Mouse (Mus musculus) CH12.LX (cell line): ENCODE measurements around the gene Mbd5.

Experiments
- CTCF ChIP-seq, 2 experiments: IDR thresholded peaks in 1 of 2; conservative IDR thresholded peaks in 1 of 2; 2 replicates each; pipeline ENCODE4 v1.5.1; 2011 to 2012; ENCODE audit warnings: low read depth in 2 of 2, low read length in 2 of 2, improper control_type of control experiment in 1 of 2, inconsistent platforms in 1 of 2, mild to moderate bottlenecking in 1 of 2, moderate library complexity in 1 of 2
- ELF1 ChIP-seq: IDR thresholded peaks from 2 replicates; pipeline ENCODE4 v1.6.1; 2014; ENCODE audit warnings: low read depth, mild to moderate bottlenecking, inconsistent platforms, low read length, improper control_type of control experiment
- MAX ChIP-seq: IDR thresholded peaks from 2 replicates; pipeline ENCODE4 v1.6.1; 2011; ENCODE audit warnings: low read length, improper control_type of control experiment
- MYC ChIP-seq: IDR thresholded peaks from 2 replicates; pipeline ENCODE4 v1.6.1; 2011; ENCODE audit warnings: low read depth, mild to moderate bottlenecking, improper control_type of control experiment, low read length
- POLR2A ChIP-seq: IDR thresholded peaks from 2 replicates; pipeline ENCODE4 v1.6.1; 2011; ENCODE audit warnings: low read depth, mild to moderate bottlenecking, improper control_type of control experiment, low read length
- POLR2AphosphoS2 ChIP-seq: IDR thresholded peaks from 2 replicates; pipeline ENCODE4 v1.6.1; 2011; ENCODE audit warnings: low read depth, low read length, improper control_type of control experiment
- UBTF ChIP-seq: IDR thresholded peaks from 2 replicates; pipeline ENCODE4 v1.6.1; 2012; ENCODE audit warnings: low read depth, mild to moderate bottlenecking, inconsistent platforms, low read length, improper control_type of control experiment, moderate library complexity
- USF1 ChIP-seq: IDR thresholded peaks from 2 replicates; pipeline ENCODE4 v1.6.1; 2014; ENCODE audit warnings: low read depth, mild to moderate bottlenecking, inconsistent platforms, low read length, improper control_type of control experiment
- ZNF384 ChIP-seq: IDR thresholded peaks from 2 replicates; pipeline ENCODE4 v1.6.1; 2012; ENCODE audit warnings: low read depth, low read length, improper control_type of control experiment, inconsistent platforms

GRCm38 (mm10) chr2:49286965-49287364, 337.7 kb downstream of the Mbd5 start:
- TF ChIP-seq USF1, result no peak
- TF ChIP-seq UBTF, result no peak
- TF ChIP-seq POLR2A, result no peak
- no peak for TF ChIP-seq MYC
- TF ChIP-seq CTCF (conservative IDR thresholded peaks at IDR 0.05 in 1 of 2, IDR thresholded peaks at IDR 0.05 in 1 of 2; ENCODE audit: low read depth in 2 of 2, low read length in 2 of 2), result no peak
- no peak for TF ChIP-seq MAX
- TF ChIP-seq ELF1, result no peak
- TF ChIP-seq POLR2AphosphoS2, result no peak
- no peak for TF ChIP-seq ZNF384
